Mouse (Mus musculus) G1E (cell line): ENCODE data around the gene Wnt11. TPM values are rescaled to one million over a fixed set of nuclear protein-coding genes. Genes with fewer than 3 reads are reported as not detected.

Experiments
- ATAC-seq: 2 replicates; pipeline ENCODE4 v1.8.0; 2016; ENCODE audit warnings: mild to moderate bottlenecking; ENCODE audit not compliant: insufficient number of reproducible peaks, poor library complexity, low FRiP score, severe bottlenecking; ENCODE audit errors: extremely low read depth
- DNase-seq: peaks from one replicate; pipeline ENCODE4 v3.0.0; 2012; ENCODE audit warnings: low spot score
- H3K27me3 ChIP-seq: 2 replicates; pipeline ENCODE4 v1.6.1; 2012; ENCODE audit warnings: mild to moderate bottlenecking, low read length, inconsistent platforms; ENCODE audit not compliant: insufficient read depth
- H3K36me3 ChIP-seq: replicated peaks from 2 replicates; pipeline ENCODE3; 2012; ENCODE audit warnings: mild to moderate bottlenecking, inconsistent platforms
- H3K4me1 ChIP-seq: 2 replicates; pipeline ENCODE4 v1.6.1; 2012; ENCODE audit warnings: low read depth, low read length, inconsistent platforms, mixed read lengths; ENCODE audit not compliant: insufficient read depth
- H3K4me3 ChIP-seq: 2 replicates; pipeline ENCODE4 v1.5.1; 2012; ENCODE audit warnings: low read depth, mild to moderate bottlenecking, inconsistent platforms, low read length, moderate library complexity, mixed read lengths
- H3K9me3 ChIP-seq: replicated peaks from 2 replicates; pipeline ENCODE4 v1.6.1; 2012; ENCODE audit warnings: inconsistent platforms
- CTCF ChIP-seq: IDR thresholded peaks from 2 replicates; pipeline ENCODE4 v1.5.1; 2012; ENCODE audit warnings: low read depth, low read length, inconsistent platforms, mixed read lengths
- GATA1 ChIP-seq: IDR thresholded peaks from 2 replicates; pipeline ENCODE4 v1.6.1; 2012; ENCODE audit warnings: borderline replicate concordance, low read length, inconsistent platforms, mixed read lengths
- GATA2 ChIP-seq: IDR thresholded peaks from 2 replicates; pipeline ENCODE4 v1.6.1; 2012; ENCODE audit warnings: low read depth, low read length, inconsistent platforms, borderline replicate concordance
- POLR2AphosphoS5 ChIP-seq: IDR thresholded peaks from 2 replicates; pipeline ENCODE4 v1.6.1; 2012; ENCODE audit warnings: low read depth, low read length, inconsistent platforms; ENCODE audit not compliant: insufficient replicate concordance
- TAL1 ChIP-seq: conservative IDR thresholded peaks from 2 replicates; pipeline ENCODE4 v1.6.1; 2012; ENCODE audit warnings: low read depth, low read length, inconsistent platforms, mixed read lengths
- polyA plus RNA-seq: library from polyadenylated mRNA; stranded (reverse); fragments of >175 nt; gene quantifications from 2 replicates; pipeline ENCODE4 v1.2.3, GENCODE M21; 2012
- total RNA-seq, 2 experiments: library from RNA; stranded (forward) in 1 of 2; stranded (reverse) in 1 of 2; fragments of 200-1000 nt in 1 of 2; fragments of >200 nt in 1 of 2; fragmentation: Nextera tagmentation in 1 of 2; gene quantifications; 2 replicates each; pipeline ENCODE4 v1.2.3; 2014 to 2017

Gene Wnt11
- total and polyA plus RNA-seq, 3 experiments = not detected

DNA sequence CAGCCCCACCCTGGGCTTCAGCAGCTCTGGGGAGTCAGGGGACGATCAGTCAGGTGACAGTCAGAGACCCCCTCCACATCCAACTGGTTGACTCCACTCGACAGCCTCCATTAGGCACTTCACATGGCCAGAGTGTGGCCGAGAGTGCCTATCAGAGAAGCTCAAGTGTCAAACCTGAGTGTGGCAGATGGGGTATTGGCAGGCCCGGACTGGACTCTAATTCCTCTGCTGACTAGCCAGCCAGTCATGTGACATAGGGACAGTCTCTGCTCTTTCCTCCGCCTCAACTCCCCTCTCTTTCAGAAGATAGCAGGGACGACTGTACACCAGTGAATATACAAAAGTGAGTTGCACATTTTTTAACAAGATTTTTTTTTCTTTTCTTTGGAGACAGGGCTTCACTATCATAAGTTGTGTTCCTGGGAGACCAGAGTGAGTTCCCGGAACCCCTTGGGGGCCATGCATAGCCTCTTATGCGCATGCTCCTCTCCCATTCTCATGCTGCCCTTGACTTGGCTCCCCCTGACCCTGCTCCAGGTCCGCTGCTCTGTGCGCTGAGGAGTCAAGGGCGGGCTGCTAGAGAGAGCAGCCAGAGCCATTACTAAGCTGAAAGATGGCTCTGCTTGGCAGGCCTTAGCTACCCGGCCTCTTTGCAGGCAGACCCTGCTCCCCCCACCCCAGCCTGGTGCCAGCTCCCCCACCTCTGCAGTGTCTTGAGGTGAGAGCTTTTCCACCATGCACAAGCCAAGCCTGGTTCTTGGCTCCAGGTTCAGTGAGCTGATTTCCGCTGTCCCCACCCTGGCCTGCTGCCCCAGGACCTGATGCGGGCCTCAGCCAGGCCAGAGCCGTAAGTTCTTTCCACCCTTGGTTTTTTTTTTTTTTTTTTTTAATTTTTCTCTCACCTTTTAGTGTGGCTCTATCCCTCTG, 10.8 kb upstream of the Wnt11 start:
- TF ChIP-seq CTCF (no peak), POLR2AphosphoS5 (no peak), GATA2 (no peak), GATA1 (no peak), TAL1 (no peak)
- H3K27me3 ChIP-seq = peaks cover 6% of the 10 kb centered on the region
- no peak for ATAC-seq

DNA sequence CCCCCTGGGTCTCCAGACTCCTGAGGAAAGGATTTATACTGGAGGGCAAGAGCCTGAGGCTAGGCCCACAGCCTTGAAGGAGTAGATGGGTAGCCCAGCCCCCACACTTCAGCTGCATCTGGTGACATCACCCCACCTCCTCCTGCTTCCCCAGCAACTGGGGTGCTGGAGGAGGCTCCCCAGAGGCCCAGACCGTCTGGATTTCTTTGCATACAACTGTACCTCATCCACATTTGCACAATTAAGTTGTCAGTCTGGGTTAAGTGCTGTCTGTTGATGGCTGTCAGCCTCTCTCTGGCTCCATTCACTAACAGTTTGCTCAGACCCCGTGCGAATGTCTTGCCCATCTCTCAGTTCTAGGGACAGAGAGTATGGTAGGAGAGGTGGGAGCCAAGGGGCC, 6.9 kb upstream of the Wnt11 start:
- no peak for ATAC-seq
- peaks cover 12% of the 10 kb centered on the region for H3K27me3 ChIP-seq

More for the DNA sequence above, 10.8 kb upstream of the Wnt11 start:
- H3K36me3 ChIP-seq = no peaks in the 10 kb centered on the region
- H3K4me1 ChIP-seq = no peaks in the 10 kb centered on the region
- DNase-seq = no peak
- H3K4me3 ChIP-seq = no peak overlapping the region
- no peaks in the 10 kb centered on the region for H3K9me3 ChIP-seq

DNA sequence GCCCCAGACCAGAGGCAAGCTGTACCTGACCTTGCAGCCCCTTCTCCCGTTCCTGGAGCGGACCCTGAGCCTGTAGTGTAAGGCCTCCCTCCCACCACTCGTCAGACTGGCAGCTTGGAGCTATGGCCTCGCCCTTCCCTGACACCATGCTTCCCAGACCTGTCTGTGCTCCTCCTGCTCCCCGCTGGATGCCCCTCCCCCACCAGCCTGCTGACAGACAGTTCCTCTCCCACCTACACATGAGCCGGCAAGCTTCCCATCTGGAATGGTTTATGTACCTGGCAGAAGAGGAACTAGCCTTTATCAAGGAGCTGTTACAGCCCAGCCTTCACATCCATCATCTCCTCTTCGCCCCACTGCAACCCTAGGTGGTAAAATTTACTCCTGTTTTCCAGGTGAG, 6.0 kb upstream of the Wnt11 start:
- Histone ChIP-seq H3K4me1 (no peaks in the 10 kb centered on the region), H3K27me3 (peaks cover 12% of the 10 kb centered on the region), H3K4me3 (no peak overlapping the region), H3K36me3 (no peaks in the 10 kb centered on the region), H3K9me3 (no peaks in the 10 kb centered on the region)
- ATAC-seq (no peak), DNase-seq (no peak)
- TF ChIP-seq CTCF (no peak), GATA2 (no peak), GATA1 (no peak), POLR2AphosphoS5 (no peak), TAL1 (no peak)

More for the DNA sequence above, 6.9 kb upstream of the Wnt11 start:
- Histone ChIP-seq H3K4me3 (no peak overlapping the region), H3K36me3 (no peaks in the 10 kb centered on the region), H3K9me3 (no peaks in the 10 kb centered on the region), H3K4me1 (no peaks in the 10 kb centered on the region)
- TF ChIP-seq TAL1 = no peak
- DNase-seq = no peak

DNA sequence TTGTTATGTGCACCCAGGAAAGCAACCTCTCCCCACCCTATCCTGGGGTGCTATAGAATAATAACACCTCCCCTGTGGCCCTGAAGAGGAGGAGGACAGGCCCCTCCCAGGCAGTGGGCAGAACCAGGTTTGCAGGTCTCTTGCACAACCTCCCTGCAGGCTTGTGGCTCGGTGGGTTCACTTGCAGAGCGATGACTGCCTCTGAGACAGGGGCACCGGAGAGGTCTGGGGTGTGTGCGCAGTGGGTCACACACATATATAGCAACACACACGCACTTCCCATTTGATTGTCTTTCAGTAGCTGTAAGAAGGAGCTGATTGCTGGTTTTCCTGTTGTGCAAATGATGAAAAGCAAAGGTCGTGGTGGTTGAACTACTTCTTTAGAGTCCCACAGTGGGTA, 3.6 kb upstream of the Wnt11 start:
- ATAC-seq (no peak), DNase-seq (no peak)
- H3K4me1 ChIP-seq = no peaks in the 10 kb centered on the region
- no peaks in the 10 kb centered on the region for H3K36me3 ChIP-seq
- peaks cover 28% of the 10 kb centered on the region for H3K27me3 ChIP-seq
- H3K9me3 ChIP-seq = no peaks in the 10 kb centered on the region
- H3K4me3 ChIP-seq = no peak overlapping the region
- TF ChIP-seq CTCF = no peak
- no peak for TF ChIP-seq GATA2
- TF ChIP-seq POLR2AphosphoS5 = no peak
- no peak for TF ChIP-seq TAL1
- TF ChIP-seq GATA1 = no peak

DNA sequence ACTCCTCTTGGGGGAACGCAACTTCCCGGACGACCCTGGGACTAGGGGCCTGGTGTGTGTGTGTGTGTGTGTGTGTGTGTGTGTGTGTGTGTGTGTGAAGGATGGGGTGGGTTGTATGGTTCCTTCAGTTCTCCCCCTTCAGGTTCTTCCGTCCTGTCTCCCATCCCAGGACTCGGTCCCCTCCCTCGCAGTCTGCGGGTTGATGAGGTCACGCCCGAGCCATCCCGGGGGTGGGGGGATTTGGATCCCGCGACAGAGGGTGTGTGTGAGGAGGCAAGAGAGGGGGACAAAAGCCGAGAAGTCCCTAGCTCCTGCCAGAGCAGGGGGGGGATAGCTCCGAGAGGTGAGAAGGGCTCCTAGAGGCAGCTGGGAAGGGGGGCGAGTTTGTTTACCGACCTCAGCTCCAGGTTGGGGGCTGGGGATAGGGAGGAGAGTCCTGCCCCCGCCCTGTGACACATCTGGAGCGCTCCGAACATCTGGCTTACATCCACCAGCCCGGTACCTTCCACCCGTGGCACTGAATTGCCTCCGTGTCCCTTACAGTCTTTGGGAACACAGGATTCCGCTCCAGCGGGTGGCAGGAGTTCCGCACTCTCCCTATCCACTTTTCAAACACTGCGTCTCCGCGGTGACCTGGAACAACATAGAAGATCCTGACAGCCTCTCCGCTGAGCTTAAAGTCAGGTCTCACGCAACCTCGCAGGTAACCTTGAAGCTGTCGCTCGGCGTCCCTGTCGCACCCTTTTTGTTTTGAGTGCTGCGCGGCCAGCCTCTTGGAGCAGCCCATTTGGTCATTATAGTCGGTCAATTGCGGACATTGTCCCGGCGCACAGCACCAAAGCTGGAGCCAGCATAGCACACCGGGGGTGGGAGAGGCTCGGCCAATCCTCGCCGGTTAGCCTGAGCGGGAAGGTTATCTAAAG, 868 bp downstream of the Wnt11 start:
- Histone ChIP-seq H3K27me3 (peaks cover 52% of the 10 kb centered on the region), H3K36me3 (no peaks in the 10 kb centered on the region), H3K4me1 (no peaks in the 10 kb centered on the region), H3K4me3 (no peak overlapping the region), H3K9me3 (no peaks in the 10 kb centered on the region)
- TF ChIP-seq POLR2AphosphoS5 (no peak), GATA1 (no peak), TAL1 (no peak), GATA2 (no peak)
- DNase-seq (no peak), ATAC-seq (no peak)

DNA sequence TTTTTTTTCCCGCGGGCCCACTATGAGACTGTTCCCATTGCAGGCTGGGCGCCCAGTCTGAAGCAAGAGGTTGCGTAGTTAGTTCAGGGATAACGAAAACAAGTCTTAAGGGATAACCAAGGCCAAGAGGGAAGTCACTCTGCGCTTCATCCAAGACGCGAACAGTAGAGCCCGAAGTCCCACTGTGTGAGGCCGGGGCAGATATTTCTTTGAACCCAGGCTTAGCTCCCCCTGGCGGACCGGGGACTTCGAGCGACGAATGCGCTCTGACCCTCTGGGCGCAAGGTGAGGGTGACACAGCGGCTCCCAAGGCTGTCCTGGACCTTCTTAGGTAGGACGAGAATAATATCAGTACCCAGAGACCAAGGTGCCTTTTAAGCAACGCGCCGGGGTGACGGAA, 1.7 kb downstream of the Wnt11 start:
- no peak for ATAC-seq

More for the DNA sequence above, 1.7 kb downstream of the Wnt11 start:
- Histone ChIP-seq H3K36me3 (no peaks in the 10 kb centered on the region), H3K4me1 (no peaks in the 10 kb centered on the region), H3K4me3 (no peak overlapping the region), H3K27me3 (peaks cover 58% of the 10 kb centered on the region), H3K9me3 (no peaks in the 10 kb centered on the region)
- TF ChIP-seq TAL1 = no peak
- TF ChIP-seq POLR2AphosphoS5 = no peak
- no peak for TF ChIP-seq CTCF
- no peak for TF ChIP-seq GATA2
- no peak for TF ChIP-seq GATA1
- no peak for DNase-seq
